Mouse (Mus musculus): ENCODE measurements around the gene Smurf1. TPM values are rescaled to one million over a fixed set of nuclear protein-coding genes. Genes with fewer than 3 reads are reported as not detected.
A peak's percentile ranks its signal among the peaks of the same experiment; 100 is the strongest.

The Smurf1 gene
- 25.6 and 28.2 TPM in 2 replicates for polyA plus RNA-seq (2012; rRNA removed)

DNA sequence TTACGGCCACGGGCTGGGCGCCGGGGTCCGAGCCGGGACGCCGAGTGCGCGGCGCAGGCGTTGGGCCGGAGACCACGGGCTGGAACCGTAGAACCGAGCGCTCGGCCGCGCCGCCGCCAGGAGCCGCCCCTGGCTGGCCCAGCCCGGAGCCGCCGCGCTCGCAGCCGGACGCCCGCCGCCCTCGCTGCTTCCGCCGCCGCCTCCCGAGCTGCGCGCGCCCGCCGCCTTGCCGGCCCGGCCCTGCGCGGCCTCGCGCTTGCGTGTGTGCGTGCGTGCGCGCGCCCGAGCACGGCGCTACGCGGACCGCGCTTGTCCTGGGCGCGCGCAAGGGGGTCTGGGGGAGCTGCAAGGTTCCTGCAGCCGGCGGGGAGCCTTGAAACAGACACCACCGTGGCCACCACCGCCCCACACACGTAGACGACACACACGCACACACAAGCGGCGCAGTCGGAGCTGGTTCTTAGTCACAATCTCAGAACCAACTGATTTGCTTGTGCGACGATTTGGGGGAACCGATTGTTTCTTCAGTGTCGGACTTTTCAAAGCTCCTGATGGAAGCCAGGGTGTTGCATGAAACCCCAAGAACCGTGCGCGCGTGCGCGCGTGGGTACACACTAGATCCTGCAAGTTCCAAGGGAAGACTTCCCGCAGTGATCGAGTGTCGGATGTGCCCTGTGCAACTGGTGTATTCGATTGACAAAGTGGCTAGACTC is at the start of gene Smurf1:
Gene Smurf1, minus strand, starts transcription at position 209 of the 713 bp plus-strand sequence.
- DNase-seq (ENCODE audit: extremely low spot score in 1 of 2, low spot score in 1 of 2): peak; percentile 63 to 82

DNA sequence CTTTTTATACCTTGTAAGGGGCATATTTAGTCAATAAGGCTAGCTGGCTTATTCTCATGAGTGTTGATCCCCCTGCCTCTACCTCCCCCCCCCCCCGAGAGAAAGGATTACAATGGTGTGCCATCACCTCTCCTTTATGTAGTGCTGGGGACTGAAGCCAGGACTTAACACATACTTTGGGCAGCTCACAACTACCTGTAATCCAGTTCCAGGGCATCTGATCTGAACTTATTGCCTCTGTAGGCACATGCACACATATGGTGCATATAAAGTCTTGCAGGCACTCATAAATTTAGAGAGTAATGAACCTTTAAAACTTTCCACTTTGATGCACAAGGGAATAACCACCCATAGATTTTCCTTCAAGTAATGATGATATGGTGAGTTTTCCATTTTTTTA is 48.6 kb upstream of the Smurf1 start:
- DNase-seq (ENCODE audit: extremely low spot score in 1 of 2, low spot score in 1 of 2): no peak

DNA sequence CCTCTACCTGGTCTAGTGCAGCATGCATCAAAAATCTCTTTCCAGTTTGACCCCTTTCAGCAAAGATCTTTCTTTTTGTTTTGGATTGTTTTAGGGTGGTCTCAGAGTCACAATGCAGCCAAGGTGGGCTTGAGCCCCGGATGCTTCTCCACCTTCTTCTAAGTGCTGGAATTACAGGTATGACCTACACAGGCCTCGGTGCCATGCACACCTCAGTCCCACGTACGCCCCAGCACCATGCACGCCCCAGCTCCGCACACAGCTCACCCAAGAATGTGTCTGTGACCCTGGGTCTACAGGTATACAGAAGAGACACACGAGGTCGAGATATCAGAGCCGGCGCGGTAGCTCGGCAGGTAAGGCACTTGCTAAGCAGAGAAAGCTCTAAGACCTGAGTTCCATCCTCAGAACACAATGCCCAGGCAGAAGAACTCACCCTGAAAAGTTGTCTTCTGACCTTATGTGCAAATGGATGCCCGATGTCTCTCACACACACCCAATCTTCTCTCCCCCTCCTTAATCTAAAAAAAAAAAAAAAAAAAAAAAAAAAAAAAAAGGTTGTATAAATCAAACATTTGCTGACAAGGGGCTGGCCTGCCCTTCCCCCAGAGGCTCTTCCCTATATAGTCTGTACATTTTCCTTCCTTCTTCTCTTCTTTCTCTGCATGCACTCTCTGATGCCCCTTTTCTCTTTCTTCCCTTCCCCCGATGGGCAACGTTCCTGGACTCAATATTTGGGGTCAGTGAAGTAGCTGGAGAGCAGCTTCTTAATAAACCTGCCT is 43.4 kb upstream of the Smurf1 start:
- DNase-seq (ENCODE audit: extremely low spot score in 1 of 2, low spot score in 1 of 2): no peak

DNA sequence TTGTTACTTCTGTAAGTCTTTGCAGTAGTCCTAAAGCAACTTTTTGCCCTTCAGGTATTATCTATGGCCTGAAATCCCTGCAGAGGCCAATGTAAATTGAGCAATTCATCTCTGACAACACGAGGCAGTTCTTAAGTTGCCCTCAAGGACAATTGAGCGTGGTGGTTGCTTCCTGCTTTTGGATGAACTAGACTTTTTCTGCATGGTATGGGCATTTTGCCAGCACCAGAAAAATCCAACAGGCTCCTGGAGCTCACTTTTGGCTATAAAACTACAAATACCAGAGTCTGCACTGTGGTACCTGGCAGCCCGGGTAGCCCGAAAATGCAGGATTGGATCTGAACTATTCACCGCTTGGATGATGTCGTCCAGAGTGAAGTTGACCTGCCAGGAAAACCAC is 39.9 kb upstream of the Smurf1 start:
- no peak for DNase-seq (ENCODE audit: extremely low spot score in 1 of 2, low spot score in 1 of 2)

DNA sequence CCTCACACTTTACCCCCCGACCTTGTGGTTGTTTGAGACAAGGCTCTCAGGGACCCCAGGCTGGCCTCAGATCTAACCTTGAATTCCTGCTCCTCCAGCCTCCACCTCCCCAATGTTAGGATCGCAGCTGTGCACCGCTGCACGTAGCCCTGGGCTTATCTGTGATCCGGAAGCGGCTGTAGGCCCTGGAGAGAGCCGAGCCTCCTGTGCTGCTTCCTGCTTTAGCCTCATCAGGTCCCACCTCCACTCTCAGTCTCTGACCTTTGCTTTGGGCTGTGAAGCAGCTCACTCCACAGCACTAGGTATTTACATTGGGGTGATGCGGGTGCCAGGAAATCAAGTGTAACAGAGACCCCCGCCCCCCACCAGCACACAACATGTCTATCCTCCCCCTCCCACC is 38.8 kb upstream of the Smurf1 start:
- DNase-seq (ENCODE audit: extremely low spot score in 1 of 2, low spot score in 1 of 2): no peak

DNA sequence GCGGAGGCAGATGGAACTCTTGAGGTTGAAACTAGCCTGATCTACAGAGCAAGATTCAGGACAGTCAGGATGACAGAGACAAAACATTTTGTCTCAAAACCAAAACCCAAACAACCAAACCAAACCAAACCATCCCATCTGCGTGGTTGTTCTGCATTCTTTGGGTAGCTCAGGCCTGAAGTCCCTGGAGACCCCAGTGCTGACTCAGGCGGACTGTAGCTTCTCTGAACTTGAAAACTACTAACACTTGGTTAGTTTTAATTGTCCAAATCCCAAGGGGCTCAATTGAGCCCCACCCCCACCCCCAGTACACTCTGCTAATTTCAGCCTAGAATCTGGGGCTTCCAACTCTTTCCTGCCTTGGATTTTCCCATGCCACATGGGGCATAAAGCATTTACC is 37.7 kb upstream of the Smurf1 start:
- no peak for DNase-seq (ENCODE audit: extremely low spot score in 1 of 2, low spot score in 1 of 2)

DNA sequence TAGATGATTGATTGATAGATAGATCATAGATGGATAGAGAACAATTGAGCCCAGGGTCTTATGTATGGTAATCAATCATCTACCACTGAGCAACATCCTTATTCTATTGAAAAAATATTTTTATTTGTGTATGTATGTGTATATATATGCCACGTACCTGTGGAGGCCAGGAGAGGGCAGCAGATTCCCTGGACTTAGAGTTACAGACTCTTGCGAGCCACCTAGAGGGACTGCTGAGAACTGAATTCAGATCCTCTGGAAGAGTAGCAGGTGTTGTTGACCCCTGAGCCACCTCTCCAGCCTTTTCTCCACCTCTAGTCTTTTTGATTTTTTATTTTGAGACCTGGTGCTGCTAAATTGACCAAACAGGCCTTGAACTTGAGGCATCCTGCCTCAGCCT is 32.8 kb upstream of the Smurf1 start:
- no peak for DNase-seq (ENCODE audit: extremely low spot score in 1 of 2, low spot score in 1 of 2)

DNA sequence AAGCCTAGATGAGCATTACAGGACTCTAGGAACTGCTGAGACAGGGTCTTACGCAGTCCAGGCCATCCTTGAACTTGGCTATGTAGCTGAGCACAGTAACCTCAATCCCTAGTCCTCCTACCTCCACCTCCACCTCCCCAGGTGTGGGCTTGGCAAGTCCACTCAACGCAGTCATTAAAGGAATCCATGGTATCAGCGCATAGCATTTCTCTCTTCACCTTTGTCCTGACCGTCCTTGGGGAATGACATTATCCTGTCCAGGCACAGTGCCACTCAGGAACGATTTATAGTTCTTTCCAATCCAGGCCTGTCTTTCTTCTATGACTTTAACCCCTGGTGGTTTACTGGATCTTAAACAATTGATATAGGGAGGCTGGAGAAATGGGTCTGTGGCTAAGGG is 24.8 kb upstream of the Smurf1 start:
- DNase-seq (ENCODE audit: extremely low spot score in 1 of 2, low spot score in 1 of 2): no peak

DNA sequence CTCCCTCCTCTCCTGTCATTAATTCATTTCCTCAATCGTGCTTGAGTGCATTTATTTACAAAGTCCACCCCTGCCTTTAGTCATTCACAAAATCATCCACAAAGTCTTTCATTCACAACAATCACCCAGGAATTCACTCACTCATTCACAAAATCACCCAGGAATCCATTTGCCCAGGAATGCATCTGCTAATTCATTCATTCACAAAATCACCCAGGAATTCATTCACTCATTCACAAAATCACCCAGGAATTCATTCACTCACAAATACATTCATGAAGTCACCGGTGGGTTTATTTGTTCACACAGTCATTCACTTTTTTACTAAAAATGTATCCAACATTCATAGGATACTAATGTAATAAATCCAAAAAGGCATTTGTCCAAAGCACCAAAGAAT is 24.4 kb upstream of the Smurf1 start:
- no peak for DNase-seq (ENCODE audit: extremely low spot score in 1 of 2, low spot score in 1 of 2)

DNA sequence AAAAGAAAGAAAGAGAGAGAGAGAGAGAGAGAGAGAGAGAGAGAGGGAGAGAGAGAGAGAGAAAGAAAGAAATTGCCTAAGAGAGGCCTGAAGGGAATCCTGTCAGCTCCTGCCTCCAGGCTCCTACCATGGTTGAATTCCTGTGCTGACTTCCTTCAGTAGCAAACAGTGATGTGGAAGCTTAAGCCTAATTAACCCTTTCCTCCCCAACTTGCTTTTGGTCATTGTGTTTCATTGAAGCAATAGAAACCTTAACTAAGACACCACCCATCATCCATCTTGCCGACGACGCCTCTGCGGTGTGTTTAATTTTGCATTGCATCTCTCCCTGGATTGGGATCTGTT is 23.4 kb upstream of the Smurf1 start:
- no peak for DNase-seq (ENCODE audit: extremely low spot score in 1 of 2, low spot score in 1 of 2)

DNA sequence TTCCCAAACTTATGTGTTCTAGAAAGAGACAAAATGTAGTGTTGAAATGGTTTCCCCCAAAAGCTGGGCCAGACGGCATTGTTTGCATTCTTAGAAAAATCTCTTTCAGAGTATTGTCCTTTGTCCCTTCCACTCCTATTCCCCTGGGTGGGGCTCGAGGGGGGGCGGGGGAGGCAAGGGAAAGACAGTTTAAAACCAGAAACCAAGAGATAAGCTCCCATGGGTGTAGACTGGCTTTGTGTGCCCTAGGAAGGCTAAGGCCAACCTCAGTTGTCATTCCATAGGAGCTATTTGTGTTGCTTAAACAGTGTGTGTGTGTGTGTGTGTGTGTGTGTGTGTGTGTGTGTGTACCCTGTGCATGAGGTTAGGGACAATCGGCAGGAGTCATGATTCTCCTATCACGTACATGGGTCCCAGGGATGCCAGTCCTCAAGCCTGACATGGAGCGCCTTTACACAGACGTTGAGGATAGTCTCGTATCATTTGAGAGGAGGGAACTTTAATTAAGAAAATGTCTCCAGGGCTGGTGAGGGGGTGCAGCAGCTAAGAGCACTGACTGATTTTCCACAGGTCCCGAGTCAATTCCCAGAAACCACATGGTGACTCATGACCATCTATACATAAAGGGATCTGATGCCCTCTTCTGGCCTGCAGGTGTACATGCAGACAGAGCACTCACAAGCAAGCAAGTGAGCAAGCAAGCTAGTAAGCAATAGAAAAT is 22.9 kb upstream of the Smurf1 start:
- peak; percentile 37 to 83 for DNase-seq (ENCODE audit: extremely low spot score in 1 of 2, low spot score in 1 of 2)

DNA sequence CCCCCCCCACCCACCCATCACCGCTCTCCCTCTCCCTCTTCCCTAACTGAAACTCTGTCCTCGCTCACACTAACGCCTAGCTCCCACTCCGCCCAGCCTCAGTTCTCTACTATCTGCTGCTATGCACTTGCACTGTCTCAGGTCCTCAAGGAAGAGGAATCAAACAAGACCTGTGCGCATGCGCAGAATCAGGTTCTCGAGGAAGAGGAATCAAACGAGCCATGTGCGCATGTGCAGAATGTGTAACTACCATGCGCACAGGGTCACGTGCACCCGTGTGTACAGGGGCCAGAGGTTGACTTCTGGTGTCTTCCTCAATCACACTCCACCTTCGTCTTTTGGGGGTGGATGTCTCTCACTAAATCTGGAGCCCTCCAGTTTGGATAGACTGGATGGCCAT is 21.9 kb upstream of the Smurf1 start:
- no peak for DNase-seq (ENCODE audit: extremely low spot score in 1 of 2, low spot score in 1 of 2)

DNA sequence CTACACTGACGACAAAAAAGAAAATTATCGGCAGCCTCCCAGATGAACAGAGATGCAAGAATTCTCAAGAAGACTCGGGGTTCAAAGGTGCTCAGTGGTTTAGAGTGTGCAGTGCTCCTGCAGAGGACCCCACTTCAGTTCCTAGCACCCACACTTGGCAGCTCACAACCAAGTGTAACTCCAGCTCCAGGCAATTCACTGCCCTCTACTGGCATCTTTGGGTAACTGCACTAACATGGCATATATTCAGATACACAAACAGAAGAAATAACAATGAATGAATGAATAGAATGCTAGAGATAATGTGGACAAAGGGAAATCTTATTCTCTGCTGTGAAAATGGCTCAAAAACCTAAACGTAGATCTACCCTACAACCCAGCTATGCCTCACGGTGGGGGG is 19.2 kb upstream of the Smurf1 start:
- no peak for DNase-seq (ENCODE audit: extremely low spot score in 1 of 2, low spot score in 1 of 2)

DNA sequence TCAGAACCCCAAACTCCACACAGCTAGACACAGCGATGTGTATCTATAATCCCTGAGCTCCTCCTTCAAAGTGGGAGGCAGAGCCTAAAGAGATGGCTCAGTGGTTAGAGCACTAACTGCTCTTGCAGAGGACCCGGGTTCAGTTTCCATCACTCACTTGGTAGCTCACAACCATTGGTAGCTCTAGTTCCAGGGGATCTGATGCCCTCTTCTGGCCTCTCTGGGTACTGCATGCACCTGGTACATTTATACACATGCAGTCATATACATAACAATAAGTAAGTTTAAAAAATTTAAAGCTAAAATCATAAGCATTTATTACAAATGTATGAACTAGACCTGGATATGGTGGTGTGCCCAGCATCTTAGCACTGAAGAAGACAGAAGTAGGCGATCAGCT is 17.6 kb upstream of the Smurf1 start:
- DNase-seq (ENCODE audit: extremely low spot score in 1 of 2, low spot score in 1 of 2): no peak

DNA sequence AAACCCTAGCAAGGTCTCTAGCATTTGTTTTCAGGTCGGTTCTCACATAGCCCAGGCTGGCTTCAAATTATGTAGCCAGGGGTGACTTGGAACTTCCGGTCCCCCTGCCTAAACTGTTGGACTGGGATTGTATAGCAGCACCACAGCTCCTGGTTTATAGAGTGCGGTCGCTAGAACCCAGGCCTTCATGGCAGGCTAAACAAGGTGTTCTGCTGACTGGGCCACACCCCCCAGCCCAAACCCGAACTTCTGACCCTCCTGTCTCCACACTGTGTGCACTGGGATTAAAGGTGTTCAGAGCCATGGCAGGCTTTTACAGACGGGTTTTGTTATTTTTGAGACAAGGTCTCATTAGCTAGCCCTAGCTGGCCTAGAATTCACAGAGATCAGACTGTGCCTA is 13.5 kb upstream of the Smurf1 start:
- DNase-seq (ENCODE audit: extremely low spot score in 1 of 2, low spot score in 1 of 2): no peak

DNA sequence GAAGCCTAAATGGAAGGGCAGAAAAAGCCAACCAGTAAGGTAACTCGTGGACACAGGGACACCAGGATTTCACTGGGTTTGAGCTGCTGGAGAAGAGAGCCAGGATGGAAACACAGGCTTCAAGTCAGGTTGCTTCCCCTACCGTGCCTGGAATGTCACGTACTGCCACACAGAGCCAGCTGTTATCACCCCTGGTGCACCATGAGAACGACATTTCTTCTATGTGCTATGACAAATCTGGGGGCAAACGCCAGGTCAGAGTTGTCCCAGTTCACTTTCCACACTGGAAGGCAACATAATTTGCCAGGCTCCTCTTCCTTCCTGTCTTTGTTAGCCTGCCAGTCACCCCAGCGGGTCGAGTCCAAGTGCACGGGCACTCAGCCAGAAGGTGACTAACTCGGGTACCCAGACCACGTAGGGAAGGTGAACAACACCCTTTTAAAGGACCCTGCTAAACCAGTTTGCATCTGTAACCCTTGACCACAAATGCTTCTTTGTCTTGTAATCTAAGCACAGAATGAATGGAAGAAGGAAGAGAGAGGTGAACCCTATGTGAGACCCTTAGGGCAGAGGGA is 13.0 kb upstream of the Smurf1 start:
- DNase-seq (ENCODE audit: extremely low spot score in 1 of 2, low spot score in 1 of 2): no peak

DNA sequence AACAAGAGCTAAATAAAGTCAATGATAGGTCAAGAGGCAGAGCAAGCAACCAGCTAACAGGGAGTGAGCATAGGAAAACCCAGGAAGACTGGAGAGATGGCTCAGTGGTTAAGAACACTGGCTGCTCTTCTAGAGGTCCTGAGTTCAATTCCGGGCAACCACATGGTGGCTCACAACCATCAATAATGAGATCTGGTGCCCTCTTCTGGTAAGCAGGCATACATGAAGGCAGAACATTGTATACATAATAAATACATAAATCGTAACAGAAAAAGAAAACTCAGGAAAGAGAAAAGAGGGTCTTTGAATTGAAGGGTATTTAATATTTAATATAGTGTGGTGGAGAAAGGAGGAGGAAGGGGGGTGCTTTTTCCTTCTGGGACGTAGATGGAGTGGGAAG is 5.6 kb upstream of the Smurf1 start:
- no peak for DNase-seq (ENCODE audit: extremely low spot score in 1 of 2, low spot score in 1 of 2)

DNA sequence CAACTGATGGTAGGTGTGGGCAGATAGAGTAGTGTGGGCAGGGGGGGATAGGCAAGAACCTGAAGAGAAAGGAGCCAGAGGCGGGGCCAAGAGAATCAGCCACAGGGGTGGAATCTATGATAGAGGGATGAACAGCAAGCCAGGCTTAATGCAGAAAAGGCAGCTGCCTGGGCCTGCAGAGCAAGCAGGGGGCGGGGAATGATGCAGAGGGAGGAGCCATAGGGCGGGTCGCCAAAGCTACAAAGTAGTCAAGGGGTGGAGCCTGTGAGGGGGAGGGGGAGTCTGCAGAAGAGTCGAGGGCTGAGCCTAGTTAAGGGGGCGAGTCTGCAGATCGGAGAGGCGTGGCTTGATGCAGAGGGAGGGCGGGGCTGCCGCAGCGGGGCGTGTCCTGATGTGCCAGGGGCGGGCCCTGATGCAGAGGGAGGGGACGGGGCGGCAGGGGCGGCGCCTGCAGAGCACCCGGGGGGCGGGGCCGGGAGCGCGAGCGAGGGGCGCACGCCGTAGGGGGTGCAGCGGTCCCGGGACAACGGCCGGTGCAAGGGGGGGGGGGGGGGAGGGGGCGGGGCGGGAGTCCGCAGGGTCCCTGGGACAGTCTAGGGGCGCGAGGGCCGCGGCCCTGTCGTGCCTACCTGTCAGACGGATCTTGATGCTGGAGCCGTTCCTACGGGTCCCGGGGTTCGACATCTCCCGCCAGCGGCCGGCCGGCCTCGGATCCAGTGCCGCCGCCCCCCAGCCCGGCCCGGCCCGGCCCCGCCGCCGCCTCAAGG is 592 bp downstream of the Smurf1 start:
- DNase-seq (ENCODE audit: extremely low spot score in 1 of 2, low spot score in 1 of 2): peak; percentile 79 to 83

DNA sequence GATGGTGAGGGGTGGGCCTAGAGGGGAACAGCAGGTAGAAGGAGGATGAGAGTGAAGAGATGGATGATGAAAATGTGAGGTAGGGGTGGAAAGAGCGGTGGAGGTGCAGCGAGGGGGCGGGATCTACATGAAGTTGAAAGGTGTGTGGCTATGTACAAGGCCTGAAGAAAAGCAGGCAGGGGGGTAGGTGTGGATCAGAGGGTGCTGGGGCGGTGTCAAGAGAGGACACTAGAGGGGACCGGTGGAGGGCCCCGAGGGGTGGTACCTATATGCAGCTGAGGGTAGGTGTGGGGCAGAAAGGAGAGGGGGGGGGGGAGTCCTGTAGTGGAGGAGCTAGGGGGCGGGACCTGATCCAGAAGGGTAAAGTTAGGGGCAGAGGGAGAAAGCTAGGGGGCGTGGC is 1.2 kb downstream of the Smurf1 start:
- DNase-seq (ENCODE audit: extremely low spot score in 1 of 2, low spot score in 1 of 2): no peak

DNA sequence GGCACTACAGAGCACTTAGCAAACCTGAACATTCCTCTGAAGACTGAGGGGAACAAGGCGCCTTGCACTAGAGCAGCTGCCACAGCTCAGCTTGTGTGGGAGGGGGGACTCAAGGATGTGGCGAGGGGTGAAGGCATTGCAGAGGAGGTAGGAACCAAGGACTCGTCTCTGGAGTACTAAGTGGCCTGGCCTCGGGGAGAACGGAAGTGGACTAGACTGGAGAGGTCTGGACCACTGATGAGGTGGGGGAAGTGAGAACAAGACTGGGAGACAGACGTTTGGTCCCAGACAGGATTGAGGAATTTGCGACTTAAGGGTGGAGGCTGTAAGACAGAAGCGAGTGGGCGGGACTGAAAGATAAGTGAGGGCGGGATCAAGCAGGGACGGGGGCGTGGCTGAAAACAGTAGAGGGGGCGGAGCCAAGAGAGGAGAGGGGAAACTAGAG is 1.8 kb downstream of the Smurf1 start:
- peak; percentile 44 to 80 for DNase-seq (ENCODE audit: extremely low spot score in 1 of 2, low spot score in 1 of 2)

DNA sequence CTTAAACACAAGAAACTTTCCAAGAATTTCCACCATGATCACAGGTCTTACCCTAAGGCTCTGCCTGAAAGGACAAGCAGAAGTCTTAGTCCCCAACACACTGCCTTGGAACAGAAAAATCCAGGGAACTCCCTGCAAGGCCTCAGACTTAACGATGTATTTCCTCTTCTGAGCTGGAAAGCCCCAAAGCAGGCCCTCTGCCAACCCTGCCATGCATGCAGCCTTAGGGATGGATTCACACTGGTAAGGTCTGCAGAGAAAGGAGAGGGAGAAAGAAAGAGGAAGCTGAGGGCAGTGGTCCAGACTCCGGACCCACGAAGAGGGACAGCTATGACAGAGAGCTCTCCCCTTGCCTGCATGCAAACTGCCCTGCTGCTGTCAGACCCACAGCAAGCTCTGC is 2.2 kb downstream of the Smurf1 start:
- peak in 1 of 2 experiments; percentile 40 for DNase-seq (ENCODE audit: extremely low spot score in 1 of 2, low spot score in 1 of 2)
